Mouse (Mus musculus) retina, postnatal 7 days (tissue): ENCODE data around the gene Crocc.
A peak's percentile ranks its signal among the peaks of the same experiment; 100 is the strongest.

Experiments used
- DNase-seq: peaks from one replicate; pipeline ENCODE4 v3.0.0-alpha.2; 2012; ENCODE audit warnings: low read depth, low spot score

Crocc gene

GRCm38 (mm10) chr4:140986711-140987395 lies 73.5 kb downstream of the Crocc start, which contains the start of gene Atp13a2:
Gene Atp13a2 (plus strand): TSS chr4:140986873.
- peak; percentile 74 for DNase-seq

- DNase-seq, result no peak
Observed at GRCm38 (mm10) chr4:140986024-140986710, 74.2 kb downstream of the Crocc start.

DNA sequence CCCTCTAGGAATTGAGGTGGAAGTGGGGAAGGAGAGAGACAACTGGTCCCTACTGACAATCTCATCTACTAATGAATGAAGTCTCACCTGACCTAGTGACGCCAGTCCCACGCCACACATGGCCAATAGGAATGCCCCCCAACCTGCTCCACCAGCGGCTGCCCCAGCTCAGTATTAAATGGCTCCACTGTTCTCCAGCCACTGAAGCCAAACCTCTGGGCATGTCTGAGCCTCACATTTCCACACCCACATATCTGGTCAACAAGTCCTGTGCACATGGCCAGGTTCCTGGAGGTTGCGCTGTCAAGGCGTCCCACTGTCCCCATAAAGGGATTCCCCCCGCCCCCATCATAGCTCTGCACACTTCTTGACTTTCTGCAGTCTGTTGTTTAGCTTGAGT lies 75.8 kb downstream of the Crocc start:
- DNase-seq, result no peak

DNA sequence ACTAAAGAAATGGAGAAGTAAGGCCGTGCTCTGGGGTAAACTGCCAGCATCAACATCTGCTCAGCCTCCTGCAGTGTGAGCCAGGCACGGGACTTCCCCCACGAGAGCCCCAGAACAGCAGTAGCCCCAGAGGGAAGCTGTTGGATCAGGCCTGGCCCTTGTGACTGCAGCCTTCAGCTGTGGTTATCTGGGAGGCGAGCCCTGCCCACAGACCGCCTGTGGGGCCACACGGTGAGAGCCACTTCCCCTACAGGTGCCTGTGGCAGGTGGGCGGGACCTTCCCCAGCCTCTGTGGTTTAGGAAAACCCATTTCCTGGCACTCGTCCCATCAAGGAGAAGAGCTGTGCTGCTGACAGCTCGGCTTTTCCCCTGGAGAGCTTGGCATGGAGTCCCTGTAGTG lies 76.9 kb downstream of the Crocc start:
- no peak for DNase-seq

GRCm38 (mm10) chr4:140982808-140983207 lies 77.5 kb downstream of the Crocc start:
- no peak for DNase-seq

GRCm38 (mm10) chr4:140981605-140982004 lies 78.7 kb downstream of the Crocc start:
- no peak for DNase-seq

DNA sequence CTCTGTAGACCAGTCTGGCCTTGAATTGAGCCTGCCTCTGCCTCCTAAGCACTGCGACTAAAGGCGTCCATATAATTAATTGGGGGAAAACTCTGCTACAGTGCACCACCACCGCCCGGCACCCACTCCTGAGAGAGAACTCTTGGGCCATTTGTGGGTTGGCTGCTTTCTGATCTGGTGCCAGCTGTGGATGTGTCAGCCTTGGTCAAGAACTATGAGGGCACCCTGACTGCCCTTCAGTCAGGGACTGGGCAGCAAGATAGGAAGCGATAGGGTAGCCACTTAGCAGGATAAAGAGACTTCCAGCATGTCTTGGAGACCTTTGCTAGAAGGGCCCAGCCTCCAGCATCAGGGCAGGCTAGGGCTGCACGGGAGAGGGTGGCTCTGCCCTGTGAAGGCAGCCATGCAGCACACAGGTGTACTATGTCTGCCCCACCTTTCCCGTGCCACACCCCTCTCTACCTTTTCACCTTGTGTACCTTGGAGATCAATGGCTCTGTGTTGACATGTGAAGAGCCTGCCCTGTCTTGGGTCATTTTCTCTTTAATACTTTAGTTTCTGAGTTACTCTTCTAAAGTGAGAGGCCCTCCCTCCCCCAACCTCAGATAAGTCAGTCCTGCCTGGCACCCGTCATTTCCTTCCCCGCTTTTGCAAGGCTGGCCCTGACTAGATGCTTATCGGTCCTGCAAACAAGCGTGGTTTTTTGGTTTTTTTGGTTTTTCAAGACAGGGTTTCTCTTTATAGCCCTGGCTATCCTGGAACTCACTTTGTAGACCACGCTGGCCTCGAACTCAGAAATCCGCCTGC lies 82.3 kb downstream of the Crocc start:
- no peak for DNase-seq

- no peak for DNase-seq
Observed at GRCm38 (mm10) chr4:140977278-140977677, 83.1 kb downstream of the Crocc start.

DNA sequence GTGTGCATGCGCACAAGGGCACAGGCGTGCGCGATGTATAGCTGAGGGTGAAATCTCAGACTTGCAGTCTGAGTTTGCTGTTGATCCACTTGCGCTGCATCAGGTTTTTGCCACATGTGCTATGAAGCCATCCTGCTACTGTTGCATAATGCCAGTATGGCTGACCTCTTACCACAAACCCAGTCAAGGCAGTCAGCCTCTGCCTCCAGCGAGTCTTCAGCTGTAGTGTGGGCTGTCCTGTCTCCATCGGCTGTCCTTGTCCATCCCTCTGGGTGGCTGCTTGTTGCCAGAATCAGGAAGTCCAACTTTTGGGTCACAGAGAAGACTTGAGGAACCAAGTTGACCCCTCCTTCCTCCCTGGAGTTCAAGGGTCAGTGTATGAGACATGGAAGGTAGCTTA lies 85.0 kb downstream of the Crocc start:
- DNase-seq, result no peak

GRCm38 (mm10) chr4:140974408-140974807 lies 85.9 kb downstream of the Crocc start:
- no peak for DNase-seq

- DNase-seq, result no peak
Observed at GRCm38 (mm10) chr4:140971691-140972090, 88.7 kb downstream of the Crocc start.

GRCm38 (mm10) chr4:140967386-140968159 lies 92.8 kb downstream of the Crocc start:
- no peak for DNase-seq
